Mouse (Mus musculus) embryonic facial prominence, embryonic 12.5 days (tissue): ENCODE measurements around the gene Inmt. TPM values are rescaled to one million over a fixed set of nuclear protein-coding genes. Genes with fewer than 3 reads are reported as not detected.

Source experiments
- ATAC-seq: fragments of 200-750 bp; cut with Nextera tagmentation; 2 replicates; pipeline ENCODE4 v1.8.0; 2017; ENCODE audit not compliant: insufficient number of reproducible peaks, insufficient read depth, low FRiP score, low TSS enrichment
- H3K27ac ChIP-seq: fragments of 300-500 bp; sonication (generic); 2 replicates; pipeline ENCODE4 v1.5.1; 2016; ENCODE audit warnings: mild to moderate bottlenecking
- H3K27me3 ChIP-seq: fragments of 300-500 bp; sonication (generic); 2 replicates; pipeline ENCODE4 v1.6.1; 2016; ENCODE audit warnings: mild to moderate bottlenecking, moderate library complexity
- H3K36me3 ChIP-seq: fragments of 300-500 bp; sonication (generic); 2 replicates; pipeline ENCODE4 v1.6.1; 2016; ENCODE audit warnings: mild to moderate bottlenecking
- H3K4me1 ChIP-seq: fragments of 300-500 bp; sonication (generic); 2 replicates; pipeline ENCODE4 v1.6.1; 2016
- H3K4me2 ChIP-seq: fragments of 300-500 bp; sonication (generic); replicated peaks from 2 replicates; pipeline ENCODE4 v1.6.1; 2016; ENCODE audit warnings: mild to moderate bottlenecking, moderate library complexity
- H3K4me3 ChIP-seq: fragments of 300-500 bp; sonication (generic); 2 replicates; pipeline ENCODE4 v1.5.1; 2016; ENCODE audit warnings: mild to moderate bottlenecking
- H3K9ac ChIP-seq: fragments of 300-500 bp; sonication (generic); 2 replicates; pipeline ENCODE4 v1.6.1; 2016; ENCODE audit warnings: mild to moderate bottlenecking, moderate library complexity
- H3K9me3 ChIP-seq: fragments of 300-500 bp; sonication (generic); 2 replicates; pipeline ENCODE4 v1.6.1; 2016; ENCODE audit warnings: mild to moderate bottlenecking, moderate library complexity
- WGBS: fragments of 180-500 bp; shearing (Covaris S2); methylation state at CpG from one replicate; pipeline ENCODE4 v1.1.7; 2016; 5-methylcytosine and 5-hydroxymethylcytosine counted together
- polyA plus RNA-seq: library from polyadenylated mRNA; unstranded; fragments of >200 nt; fragmentation: Nextera tagmentation; extraction: Ambion mirVana; gene quantifications from 2 replicates; pipeline ENCODE4 v1.2.1, GENCODE M21; 2016

Gene Inmt
- polyA plus RNA-seq, 1 experiment from 2014 or later, result 2.6 TPM

- 80% methylated on average over 8 of the region's 8 CpGs for WGBS
- no peak overlapping the region for H3K9ac ChIP-seq
- H3K4me2 ChIP-seq, result no peak overlapping the region
- no peak overlapping the region for H3K4me3 ChIP-seq
- no peaks in the 10 kb centered on the region for H3K4me1 ChIP-seq
- H3K27ac ChIP-seq, result no peak overlapping the region
- H3K36me3 ChIP-seq, result no peaks in the 10 kb centered on the region
- no peak for ATAC-seq
- H3K27me3 ChIP-seq, result no peaks in the 10 kb centered on the region
- no peaks in the 10 kb centered on the region for H3K9me3 ChIP-seq
Observed at GRCm38 (mm10) chr6:55163046-55163584, 11.7 kb downstream of the Inmt start.

GRCm38 (mm10) chr6:55161311-55161761, 13.5 kb downstream of the Inmt start:
- Histone ChIP-seq H3K27ac (no peak overlapping the region), H3K27me3 (no peaks in the 10 kb centered on the region), H3K4me3 (no peak overlapping the region), H3K4me1 (no peaks in the 10 kb centered on the region), H3K4me2 (no peak overlapping the region), H3K36me3 (no peaks in the 10 kb centered on the region), H3K9ac (no peak overlapping the region), H3K9me3 (no peaks in the 10 kb centered on the region)
- WGBS, result 84% methylated on average over 5 of the region's 5 CpGs
- ATAC-seq, result no peak

GRCm38 (mm10) chr6:55159256-55159655, 15.6 kb downstream of the Inmt start:
- no peak overlapping the region for H3K4me3 ChIP-seq
- 68% methylated on average over 1 of the region's 1 CpGs for WGBS
- H3K9ac ChIP-seq, result no peak overlapping the region
- ATAC-seq, result no peak
- no peaks in the 10 kb centered on the region for H3K36me3 ChIP-seq
- H3K27ac ChIP-seq, result no peak overlapping the region
- H3K27me3 ChIP-seq, result no peaks in the 10 kb centered on the region
- no peak overlapping the region for H3K4me2 ChIP-seq
- no peaks in the 10 kb centered on the region for H3K9me3 ChIP-seq
- H3K4me1 ChIP-seq, result no peaks in the 10 kb centered on the region

GRCm38 (mm10) chr6:55152226-55152625, 22.6 kb downstream of the Inmt start:
- Histone ChIP-seq H3K36me3 (no peaks in the 10 kb centered on the region), H3K9me3 (no peaks in the 10 kb centered on the region), H3K4me2 (no peak overlapping the region), H3K4me1 (no peaks in the 10 kb centered on the region), H3K9ac (no peak overlapping the region), H3K4me3 (no peak overlapping the region), H3K27ac (no peak overlapping the region), H3K27me3 (no peaks in the 10 kb centered on the region)
- 92% methylated on average over 3 of the region's 3 CpGs for WGBS
- ATAC-seq, result no peak

- H3K36me3 ChIP-seq, result no peaks in the 10 kb centered on the region
Observed at GRCm38 (mm10) chr6:55146138-55146537, 28.7 kb downstream of the Inmt start.

GRCm38 (mm10) chr6:55145285-55145684, 29.6 kb downstream of the Inmt start:
- no peak overlapping the region for H3K27ac ChIP-seq
- peaks cover 4% of the 10 kb centered on the region; the same call in 1 of the 2 replicates for H3K9me3 ChIP-seq
- no peaks in the 10 kb centered on the region for H3K36me3 ChIP-seq
- no peaks in the 10 kb centered on the region for H3K4me1 ChIP-seq
- no peak overlapping the region for H3K9ac ChIP-seq
- 64% methylated on average over 5 of the region's 5 CpGs for WGBS
- no peak for ATAC-seq
- no peak overlapping the region for H3K4me2 ChIP-seq
- no peak overlapping the region for H3K4me3 ChIP-seq
- H3K27me3 ChIP-seq, result no peaks in the 10 kb centered on the region

More at GRCm38 (mm10) chr6:55146138-55146537, 28.7 kb downstream of the Inmt start:
- WGBS, result 52% methylated on average over 4 of the region's 4 CpGs
- no peak for ATAC-seq
- Histone ChIP-seq H3K9me3 (peaks cover 4% of the 10 kb centered on the region; the same call in 1 of the 2 replicates), H3K27ac (no peak overlapping the region), H3K4me2 (no peak overlapping the region), H3K4me3 (no peak overlapping the region), H3K4me1 (no peaks in the 10 kb centered on the region), H3K9ac (no peak overlapping the region), H3K27me3 (no peaks in the 10 kb centered on the region)

GRCm38 (mm10) chr6:55138343-55138742, 36.5 kb downstream of the Inmt start:
- Histone ChIP-seq H3K27me3 (no peaks in the 10 kb centered on the region), H3K4me2 (no peak overlapping the region), H3K36me3 (no peaks in the 10 kb centered on the region), H3K9ac (no peak overlapping the region), H3K27ac (no peak overlapping the region), H3K4me1 (no peaks in the 10 kb centered on the region), H3K9me3 (no peaks in the 10 kb centered on the region), H3K4me3 (no peak overlapping the region)
- ATAC-seq, result no peak

GRCm38 (mm10) chr6:55133425-55133824, 41.4 kb downstream of the Inmt start:
- Histone ChIP-seq H3K4me2 (no peak overlapping the region), H3K27ac (no peak overlapping the region), H3K27me3 (no peaks in the 10 kb centered on the region), H3K9ac (no peak overlapping the region), H3K4me1 (peaks cover 6% of the 10 kb centered on the region; the same call in 1 of the 2 replicates), H3K4me3 (no peak overlapping the region), H3K9me3 (no peaks in the 10 kb centered on the region), H3K36me3 (no peaks in the 10 kb centered on the region)
- WGBS, result 51% methylated on average over 1 of the region's 1 CpGs
- no peak for ATAC-seq

GRCm38 (mm10) chr6:55132794-55133193, 42.0 kb downstream of the Inmt start, which contains the start of gene Crhr2:
Gene Crhr2, minus strand, starts transcription at chr6:55133016.
- no peak for ATAC-seq
- no peak within 1 kb of the TSS for H3K27ac ChIP-seq
- no peaks in the 10 kb centered on the region for H3K9me3 ChIP-seq
- WGBS, result 75% methylated on average over 10 of the region's 10 CpGs
- H3K27me3 ChIP-seq, result no peaks in the 10 kb centered on the region
- no peaks in the 10 kb centered on the region for H3K36me3 ChIP-seq
- no peak within 1 kb of the TSS for H3K4me2 ChIP-seq
- peaks cover 6% of the 10 kb centered on the region; the same call in 1 of the 2 replicates for H3K4me1 ChIP-seq
- no peak within 1 kb of the TSS for H3K4me3 ChIP-seq
- no peak within 1 kb of the TSS for H3K9ac ChIP-seq

GRCm38 (mm10) chr6:55131301-55131700, 43.5 kb downstream of the Inmt start:
- Histone ChIP-seq H3K27me3 (no peaks in the 10 kb centered on the region), H3K27ac (no peak overlapping the region), H3K9ac (no peak overlapping the region), H3K4me1 (peaks cover 6% of the 10 kb centered on the region; the same call in 1 of the 2 replicates), H3K9me3 (no peaks in the 10 kb centered on the region), H3K36me3 (no peaks in the 10 kb centered on the region), H3K4me3 (no peak overlapping the region), H3K4me2 (no peak overlapping the region)
- ATAC-seq, result no peak
- 79% methylated on average over 4 of the region's 4 CpGs for WGBS

GRCm38 (mm10) chr6:55130631-55131030, 44.2 kb downstream of the Inmt start:
- H3K9me3 ChIP-seq, result no peaks in the 10 kb centered on the region

GRCm38 (mm10) chr6:55128391-55128790, 46.5 kb downstream of the Inmt start:
- Histone ChIP-seq H3K36me3 (no peaks in the 10 kb centered on the region), H3K9me3 (no peaks in the 10 kb centered on the region), H3K9ac (no peak overlapping the region), H3K4me3 (no peak overlapping the region), H3K4me1 (peaks cover 6% of the 10 kb centered on the region; the same call in 1 of the 2 replicates), H3K27ac (no peak overlapping the region), H3K27me3 (no peaks in the 10 kb centered on the region), H3K4me2 (no peak overlapping the region)
- no peak for ATAC-seq

More at GRCm38 (mm10) chr6:55130631-55131030, 44.2 kb downstream of the Inmt start:
- no peak overlapping the region for H3K27ac ChIP-seq
- ATAC-seq, result no peak
- no peak overlapping the region for H3K4me2 ChIP-seq
- no peaks in the 10 kb centered on the region for H3K27me3 ChIP-seq
- 54% methylated on average over 6 of the region's 6 CpGs for WGBS
- H3K4me1 ChIP-seq, result peaks cover 6% of the 10 kb centered on the region; the same call in 1 of the 2 replicates
- H3K4me3 ChIP-seq, result no peak overlapping the region
- H3K9ac ChIP-seq, result no peak overlapping the region
- no peaks in the 10 kb centered on the region for H3K36me3 ChIP-seq
